Mouse (Mus musculus): ENCODE measurements at regions not wholly inside any gene's neighbourhood (a gene's known extent, or its start where the extent isn't known, plus 50 kb on each side); places are given as distances from the start of the nearest gene placed in this dataset.

GRCm38 (mm10) chr13:28640826-28641225 is 312.7 kb downstream of the Sox4 start:
- DNase-seq (ENCODE audit: low spot score), result no peak
- H3K27ac ChIP-seq (replicated peaks; ENCODE audit: low read depth, low read length), result no peak overlapping the region
- no peaks in the 10 kb centered on the region for H3K36me3 ChIP-seq (ENCODE audit: control insufficient read depth, insufficient read depth, low read length)
- no peak overlapping the region for H3K4me2 ChIP-seq (ENCODE audit: low read depth, low read length)
- WGBS, result 69% methylated on average over 1 of the region's 1 CpGs
- no peak overlapping the region for H3K4me3 ChIP-seq (ENCODE audit: low read depth, low read length)
- no peaks in the 10 kb centered on the region for H3K9me3 ChIP-seq (ENCODE audit: control insufficient read depth, low read length)
- no peak overlapping the region for H3K9ac ChIP-seq (ENCODE audit: low read depth, low read length)
- H3K4me1 ChIP-seq (ENCODE audit: control insufficient read depth, insufficient read depth, low read length), result peaks cover 21% of the 10 kb centered on the region; the same call in 1 of the 2 replicates
- no peaks in the 10 kb centered on the region for H3K27me3 ChIP-seq (replicated peaks; ENCODE audit: control insufficient read depth, insufficient read depth, low read length)
- ATAC-seq (ENCODE audit: low read depth), result no peak

GRCm38 (mm10) chr13:28635230-28635950 is 318.1 kb downstream of the Sox4 start:
- Histone ChIP-seq H3K36me3 (ENCODE audit: control insufficient read depth, insufficient read depth, low read length) (0 out of 2 replicates have a peak, but pooled peaks cover 3% of the 10 kb centered on the region), H3K4me2 (ENCODE audit: low read depth, low read length) (no peak overlapping the region), H3K4me1 (ENCODE audit: control insufficient read depth, insufficient read depth, low read length) (peaks cover 30% of the 10 kb centered on the region), H3K9me3 (ENCODE audit: control insufficient read depth, low read length) (peaks cover 4% of the 10 kb centered on the region; the same call in 1 of the 2 replicates), H3K27me3 (replicated peaks; ENCODE audit: control insufficient read depth, insufficient read depth, low read length) (no peaks in the 10 kb centered on the region), H3K9ac (ENCODE audit: low read depth, low read length) (no peak overlapping the region), H3K27ac (replicated peaks; ENCODE audit: low read depth, low read length) (0 out of 2 replicates have a peak overlapping the region, but pooled peaks have one; percentile 33), H3K4me3 (ENCODE audit: low read depth, low read length) (no peak overlapping the region)
- DNase-seq (ENCODE audit: low spot score) (no peak), ATAC-seq (ENCODE audit: low read depth) (no peak)
- WGBS, result 46% methylated on average over 3 of the region's 3 CpGs

GRCm38 (mm10) chr13:28633541-28634041 is 319.9 kb downstream of the Sox4 start:
- Histone ChIP-seq H3K4me1 (ENCODE audit: control insufficient read depth, insufficient read depth, low read length) (peaks cover 37% of the 10 kb centered on the region), H3K27ac (replicated peaks; ENCODE audit: low read depth, low read length) (peak overlapping the region; percentile 71), H3K36me3 (ENCODE audit: control insufficient read depth, insufficient read depth, low read length) (0 out of 2 replicates have a peak, but pooled peaks cover 3% of the 10 kb centered on the region), H3K9ac (ENCODE audit: low read depth, low read length) (no peak overlapping the region), H3K9me3 (ENCODE audit: control insufficient read depth, low read length) (peaks cover 4% of the 10 kb centered on the region; the same call in 1 of the 2 replicates), H3K27me3 (replicated peaks; ENCODE audit: control insufficient read depth, insufficient read depth, low read length) (no peaks in the 10 kb centered on the region), H3K4me3 (ENCODE audit: low read depth, low read length) (no peak overlapping the region), H3K4me2 (ENCODE audit: low read depth, low read length) (no peak overlapping the region)
- DNase-seq (ENCODE audit: low spot score) (no peak), ATAC-seq (ENCODE audit: low read depth) (no peak)
- WGBS, result 26% methylated on average over 5 of the region's 5 CpGs

- DNase-seq (ENCODE audit: low spot score), result peak; percentile 92
- H3K36me3 ChIP-seq (ENCODE audit: control insufficient read depth, insufficient read depth, low read length), result 0 out of 2 replicates have a peak, but pooled peaks cover 3% of the 10 kb centered on the region
- H3K4me2 ChIP-seq (ENCODE audit: low read depth, low read length), result peak overlapping the region; percentile 27
- 16% methylated on average over 8 of the region's 9 CpGs for WGBS
- no peaks in the 10 kb centered on the region for H3K27me3 ChIP-seq (replicated peaks; ENCODE audit: control insufficient read depth, insufficient read depth, low read length)
- peak; percentile 93 for ATAC-seq (ENCODE audit: low read depth)
- H3K4me3 ChIP-seq (ENCODE audit: low read depth, low read length), result no peak overlapping the region
- H3K9me3 ChIP-seq (ENCODE audit: control insufficient read depth, low read length), result peaks cover 4% of the 10 kb centered on the region; the same call in 1 of the 2 replicates
- peak overlapping the region; percentile 83 for H3K27ac ChIP-seq (replicated peaks; ENCODE audit: low read depth, low read length)
- H3K9ac ChIP-seq (ENCODE audit: low read depth, low read length), result no peak overlapping the region
- H3K4me1 ChIP-seq (ENCODE audit: control insufficient read depth, insufficient read depth, low read length), result peaks cover 30% of the 10 kb centered on the region
These were observed 323.8 kb downstream of the Sox4 start for GRCm38 (mm10) chr13:28629431-28630331.

- Histone ChIP-seq H3K27me3 (replicated peaks; ENCODE audit: control insufficient read depth, insufficient read depth, low read length) (no peaks in the 10 kb centered on the region), H3K4me2 (ENCODE audit: low read depth, low read length) (no peak overlapping the region), H3K9ac (ENCODE audit: low read depth, low read length) (no peak overlapping the region), H3K4me1 (ENCODE audit: control insufficient read depth, insufficient read depth, low read length) (peaks cover 26% of the 10 kb centered on the region), H3K4me3 (ENCODE audit: low read depth, low read length) (no peak overlapping the region), H3K27ac (replicated peaks; ENCODE audit: low read depth, low read length) (peak overlapping the region; percentile 83), H3K36me3 (ENCODE audit: control insufficient read depth, insufficient read depth, low read length) (0 out of 2 replicates have a peak, but pooled peaks cover 3% of the 10 kb centered on the region), H3K9me3 (ENCODE audit: control insufficient read depth, low read length) (peaks cover 4% of the 10 kb centered on the region; the same call in 1 of the 2 replicates)
- 20% methylated on average over 8 of the region's 8 CpGs for WGBS
- ATAC-seq (ENCODE audit: low read depth) (no peak), DNase-seq (ENCODE audit: low spot score) (no peak)
These were observed 324.8 kb downstream of the Sox4 start for GRCm38 (mm10) chr13:28628751-28629150.

- no peak for DNase-seq (ENCODE audit: low spot score)
- WGBS, result 21% methylated on average over 3 of the region's 3 CpGs
- H3K4me3 ChIP-seq (ENCODE audit: low read depth, low read length), result no peak overlapping the region
- no peak overlapping the region for H3K9ac ChIP-seq (ENCODE audit: low read depth, low read length)
- no peak overlapping the region for H3K4me2 ChIP-seq (ENCODE audit: low read depth, low read length)
- H3K36me3 ChIP-seq (ENCODE audit: control insufficient read depth, insufficient read depth, low read length), result no peaks in the 10 kb centered on the region
- H3K9me3 ChIP-seq (ENCODE audit: control insufficient read depth, low read length), result no peaks in the 10 kb centered on the region
- no peak for ATAC-seq (ENCODE audit: low read depth)
- no peaks in the 10 kb centered on the region for H3K27me3 ChIP-seq (replicated peaks; ENCODE audit: control insufficient read depth, insufficient read depth, low read length)
- no peak overlapping the region for H3K27ac ChIP-seq (replicated peaks; ENCODE audit: low read depth, low read length)
- H3K4me1 ChIP-seq (ENCODE audit: control insufficient read depth, insufficient read depth, low read length), result peaks cover 4% of the 10 kb centered on the region; the same call in 1 of the 2 replicates
These were observed 334.6 kb downstream of the Sox4 start for GRCm38 (mm10) chr13:28618961-28619360.

GRCm38 (mm10) chr13:28617503-28617902 is 336.0 kb downstream of the Sox4 start:
- no peak overlapping the region for H3K4me2 ChIP-seq (ENCODE audit: low read depth, low read length)
- peaks cover 4% of the 10 kb centered on the region; the same call in 1 of the 2 replicates for H3K4me1 ChIP-seq (ENCODE audit: control insufficient read depth, insufficient read depth, low read length)
- H3K27ac ChIP-seq (replicated peaks; ENCODE audit: low read depth, low read length), result no peak overlapping the region
- no peak overlapping the region for H3K4me3 ChIP-seq (ENCODE audit: low read depth, low read length)
- H3K9ac ChIP-seq (ENCODE audit: low read depth, low read length), result no peak overlapping the region
- 0 out of 2 replicates have a peak, but pooled peaks cover 6% of the 10 kb centered on the region for H3K9me3 ChIP-seq (ENCODE audit: control insufficient read depth, low read length)
- H3K27me3 ChIP-seq (replicated peaks; ENCODE audit: control insufficient read depth, insufficient read depth, low read length), result no peaks in the 10 kb centered on the region
- ATAC-seq (ENCODE audit: low read depth) (no peak), DNase-seq (ENCODE audit: low spot score) (no peak)
- WGBS, result 97% methylated on average over 4 of the region's 4 CpGs
- 0 out of 2 replicates have a peak, but pooled peaks cover 4% of the 10 kb centered on the region for H3K36me3 ChIP-seq (ENCODE audit: control insufficient read depth, insufficient read depth, low read length)

GRCm38 (mm10) chr13:28616645-28617381 is 336.7 kb downstream of the Sox4 start:
- Histone ChIP-seq H3K4me2 (ENCODE audit: low read depth, low read length) (no peak overlapping the region), H3K4me1 (ENCODE audit: control insufficient read depth, insufficient read depth, low read length) (peaks cover 4% of the 10 kb centered on the region; the same call in 1 of the 2 replicates), H3K9ac (ENCODE audit: low read depth, low read length) (no peak overlapping the region), H3K36me3 (ENCODE audit: control insufficient read depth, insufficient read depth, low read length) (0 out of 2 replicates have a peak, but pooled peaks cover 4% of the 10 kb centered on the region), H3K27me3 (replicated peaks; ENCODE audit: control insufficient read depth, insufficient read depth, low read length) (no peaks in the 10 kb centered on the region), H3K4me3 (ENCODE audit: low read depth, low read length) (no peak overlapping the region), H3K27ac (replicated peaks; ENCODE audit: low read depth, low read length) (no peak overlapping the region), H3K9me3 (ENCODE audit: control insufficient read depth, low read length) (0 out of 2 replicates have a peak, but pooled peaks cover 6% of the 10 kb centered on the region)
- DNase-seq (ENCODE audit: low spot score), result no peak
- ATAC-seq (ENCODE audit: low read depth), result no peak
- WGBS, result 84% methylated on average over 9 of the region's 9 CpGs

Measured in embryonic facial prominence, embryonic 14.5 days (tissue).